Mouse (Mus musculus) limb, embryonic 11.5 days (tissue): ENCODE results near the gene Sptssa. TPM values are rescaled to one million over a fixed set of nuclear protein-coding genes. Genes with fewer than 3 reads are reported as not detected.

Experiments
- ATAC-seq: fragments of 200-750 bp; cut with Nextera tagmentation; 2 replicates; pipeline ENCODE4 v1.8.0; 2017; ENCODE audit warnings: low read depth; ENCODE audit not compliant: insufficient number of reproducible peaks, low FRiP score, low TSS enrichment
- DNase-seq: peaks from one replicate; pipeline ENCODE4 v3.0.0-alpha.2; 2015; ENCODE audit warnings: low spot score
- H3K27ac ChIP-seq: fragments of 300-500 bp; sonication (generic); replicated peaks from 2 replicates; pipeline ENCODE4 v1.5.1; 2014; ENCODE audit warnings: low read depth, mild to moderate bottlenecking, low read length
- H3K27me3 ChIP-seq: fragments of 300-500 bp; sonication (generic); 2 replicates; pipeline ENCODE4 v1.6.1; 2014; ENCODE audit warnings: mild to moderate bottlenecking, low read length, mixed read lengths; ENCODE audit not compliant: control insufficient read depth, insufficient read depth
- H3K36me3 ChIP-seq: fragments of 300-500 bp; sonication (generic); 2 replicates; pipeline ENCODE4 v1.6.1; 2014; ENCODE audit warnings: mild to moderate bottlenecking, low read length, moderate library complexity, mixed read lengths; ENCODE audit not compliant: control insufficient read depth, insufficient read depth
- H3K4me1 ChIP-seq: fragments of 300-500 bp; sonication (generic); 2 replicates; pipeline ENCODE4 v1.6.1; 2014; ENCODE audit warnings: low read length, mixed read lengths; ENCODE audit not compliant: control insufficient read depth, insufficient read depth
- H3K4me2 ChIP-seq: fragments of 300-500 bp; sonication (generic); 2 replicates; pipeline ENCODE4 v1.6.1; 2014; ENCODE audit warnings: low read depth, mild to moderate bottlenecking, moderate library complexity; ENCODE audit not compliant: severe bottlenecking
- H3K4me3 ChIP-seq: fragments of 300-500 bp; sonication (generic); 2 replicates; pipeline ENCODE4 v1.5.1; 2014; ENCODE audit warnings: low read depth, low read length
- H3K9ac ChIP-seq: fragments of 300-500 bp; sonication (generic); 2 replicates; pipeline ENCODE4 v1.6.1; 2014; ENCODE audit warnings: mild to moderate bottlenecking, low read length
- H3K9me3 ChIP-seq: fragments of 300-500 bp; sonication (generic); 2 replicates; pipeline ENCODE4 v1.6.1; 2016; ENCODE audit warnings: low read length; ENCODE audit not compliant: control insufficient read depth
- WGBS: fragments of 180-500 bp; shearing (Covaris S2); extraction: QIAGEN DNeasy Blood & Tissue Kit; methylation state at CpG from one replicate; pipeline ENCODE4 v1.1.7; 2014; 5-methylcytosine and 5-hydroxymethylcytosine counted together
- polyA plus RNA-seq: library from polyadenylated mRNA; unstranded; fragments of >200 nt; fragmentation: Nextera tagmentation; extraction: Ambion mirVana; gene quantifications from 2 replicates; pipeline ENCODE4 v1.2.1, GENCODE M21; 2014

The Sptssa gene
- polyA plus RNA-seq, 1 experiment from 2014 or later = 178 TPM

DNA sequence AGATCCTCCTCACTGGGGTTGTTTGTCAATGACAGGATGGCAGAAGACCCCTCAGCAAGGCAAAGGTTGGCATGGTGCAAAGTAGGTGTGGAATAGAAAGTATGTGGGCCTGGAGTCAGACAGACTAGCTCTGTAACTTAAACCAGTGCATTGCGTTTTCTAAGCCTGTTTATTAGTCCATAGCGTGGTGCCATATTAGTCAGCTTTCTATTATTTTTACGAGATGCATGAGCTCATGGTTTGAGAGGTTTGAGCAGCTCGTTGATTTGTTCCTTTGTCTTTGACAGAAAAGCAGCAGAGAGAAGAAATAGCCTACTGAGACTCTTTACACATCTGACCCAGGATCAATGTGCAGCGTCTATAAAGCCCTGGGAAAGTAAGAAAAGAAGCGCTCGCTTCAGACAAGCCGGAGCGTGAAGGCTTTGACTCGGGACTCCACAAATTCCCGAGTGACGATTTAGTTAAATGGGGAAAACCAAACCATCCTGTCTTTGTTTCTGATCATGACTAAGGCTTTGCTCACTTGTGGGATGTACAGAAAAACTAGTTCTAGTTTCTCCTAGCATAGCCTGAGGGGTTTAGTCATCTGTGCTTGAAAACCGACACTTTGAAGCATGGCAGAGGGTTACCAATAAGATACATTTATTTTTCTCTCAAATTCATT lies 36.2 kb downstream of the Sptssa start:
- Histone ChIP-seq H3K9ac (no peak overlapping the region), H3K36me3 (no peaks in the 10 kb centered on the region), H3K27ac (no peak overlapping the region), H3K9me3 (no peaks in the 10 kb centered on the region), H3K4me3 (no peak overlapping the region), H3K4me1 (0 out of 2 replicates have a peak, but pooled peaks cover 3% of the 10 kb centered on the region), H3K27me3 (no peaks in the 10 kb centered on the region), H3K4me2 (no peak overlapping the region)
- WGBS = 80% methylated on average over 13 of the region's 13 CpGs
- DNase-seq (no peak), ATAC-seq (no peak)

DNA sequence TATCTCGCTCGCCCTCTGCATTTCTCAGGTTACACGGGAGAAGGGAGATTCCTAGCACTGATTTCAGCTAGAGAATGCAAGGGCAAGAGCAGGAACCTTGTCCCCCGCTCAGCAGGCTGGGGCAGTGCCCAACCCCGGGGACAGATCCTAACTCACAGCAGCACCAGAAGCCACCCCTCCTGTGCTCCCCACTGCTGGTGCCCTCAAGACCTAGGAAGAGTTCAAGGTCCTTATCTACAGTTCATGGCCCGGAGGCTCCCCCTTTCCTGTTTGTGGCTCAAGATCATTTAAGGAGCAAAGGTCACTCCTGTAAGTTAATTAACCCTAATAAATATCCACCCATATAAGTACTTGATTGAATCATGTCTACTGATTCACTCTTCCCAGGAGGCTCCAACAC lies 47.4 kb downstream of the Sptssa start:
- Histone ChIP-seq H3K27me3 (no peaks in the 10 kb centered on the region), H3K4me3 (no peak overlapping the region), H3K9ac (no peak overlapping the region), H3K9me3 (no peaks in the 10 kb centered on the region), H3K27ac (no peak overlapping the region), H3K36me3 (no peaks in the 10 kb centered on the region), H3K4me2 (no peak overlapping the region), H3K4me1 (0 out of 2 replicates have a peak, but pooled peaks cover 2% of the 10 kb centered on the region)
- WGBS = 60% methylated on average over 6 of the region's 6 CpGs
- DNase-seq (no peak), ATAC-seq (no peak)

- WGBS = 74% methylated on average over 3 of the region's 3 CpGs
- no peaks in the 10 kb centered on the region for H3K9me3 ChIP-seq
- DNase-seq = no peak
- H3K4me1 ChIP-seq = 0 out of 2 replicates have a peak, but pooled peaks cover 2% of the 10 kb centered on the region
- no peak overlapping the region for H3K4me3 ChIP-seq
- no peak overlapping the region for H3K27ac ChIP-seq
- 0 out of 2 replicates have a peak, but pooled peaks have one; percentile 13 for ATAC-seq
- no peaks in the 10 kb centered on the region for H3K36me3 ChIP-seq
- no peak overlapping the region for H3K4me2 ChIP-seq
- no peaks in the 10 kb centered on the region for H3K27me3 ChIP-seq
- no peak overlapping the region for H3K9ac ChIP-seq
These were observed 51.2 kb downstream of the Sptssa start for GRCm38 (mm10) chr12:54605203-54605602.

- Histone ChIP-seq H3K4me1 (no peaks in the 10 kb centered on the region), H3K27me3 (no peaks in the 10 kb centered on the region), H3K27ac (no peak overlapping the region), H3K9ac (no peak overlapping the region), H3K9me3 (no peaks in the 10 kb centered on the region), H3K4me3 (no peak overlapping the region), H3K4me2 (no peak overlapping the region), H3K36me3 (no peaks in the 10 kb centered on the region)
- 80% methylated on average over 9 of the region's 9 CpGs for WGBS
- no peak for ATAC-seq
- DNase-seq = no peak
These were observed 52.7 kb downstream of the Sptssa start for GRCm38 (mm10) chr12:54603542-54604167.

- Histone ChIP-seq H3K4me3 (no peak overlapping the region), H3K4me2 (no peak overlapping the region), H3K9me3 (no peaks in the 10 kb centered on the region), H3K4me1 (no peaks in the 10 kb centered on the region), H3K36me3 (no peaks in the 10 kb centered on the region), H3K9ac (no peak overlapping the region), H3K27ac (no peak overlapping the region), H3K27me3 (no peaks in the 10 kb centered on the region)
- no peak for ATAC-seq
- no peak for DNase-seq
- WGBS = 95% methylated on average over 4 of the region's 4 CpGs
These were observed 55.9 kb downstream of the Sptssa start for GRCm38 (mm10) chr12:54600482-54600881.

DNA sequence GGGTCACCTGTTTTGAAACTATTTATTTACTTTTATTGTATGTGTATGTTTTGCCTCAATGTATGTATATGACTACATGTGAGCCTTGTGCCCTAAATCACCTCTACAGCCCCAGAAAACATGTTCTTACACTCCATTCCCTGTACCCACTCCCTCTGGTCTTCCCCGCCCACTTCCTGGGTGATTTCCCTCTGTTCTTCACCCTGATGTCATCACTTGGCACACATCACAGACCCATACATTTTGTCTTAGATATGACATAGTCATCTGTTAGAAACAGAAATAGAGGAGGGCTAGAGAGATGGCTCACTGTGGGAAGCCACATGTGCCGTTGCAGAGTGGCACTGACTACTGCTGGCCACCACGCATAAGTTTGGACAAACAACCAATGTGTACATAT lies 58.0 kb downstream of the Sptssa start:
- ATAC-seq = no peak
- 97% methylated on average over 3 of the region's 3 CpGs for WGBS

DNA sequence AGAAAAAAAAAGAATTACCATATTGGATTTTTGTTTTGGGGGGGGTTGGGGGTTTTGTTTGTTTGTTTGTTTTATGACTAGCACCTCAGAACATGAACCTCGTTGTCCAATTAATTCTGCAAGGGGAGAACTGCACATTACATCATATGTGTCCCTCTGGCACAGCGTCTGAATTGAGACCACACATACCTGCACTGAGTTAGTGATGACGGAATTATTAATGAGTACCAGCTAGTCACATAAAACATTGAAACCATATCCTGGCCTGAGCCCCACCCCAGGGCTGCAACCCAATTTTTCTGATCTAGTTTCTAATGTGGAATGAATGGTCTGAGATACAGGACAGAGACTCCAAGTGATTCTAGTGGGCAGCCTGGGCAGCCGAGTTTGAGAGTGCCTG lies 59.7 kb downstream of the Sptssa start:
- DNase-seq = no peak
- Histone ChIP-seq H3K27me3 (no peaks in the 10 kb centered on the region), H3K4me2 (no peak overlapping the region), H3K9ac (no peak overlapping the region), H3K4me1 (no peaks in the 10 kb centered on the region), H3K36me3 (no peaks in the 10 kb centered on the region), H3K9me3 (no peaks in the 10 kb centered on the region), H3K4me3 (no peak overlapping the region), H3K27ac (no peak overlapping the region)
- 57% methylated on average over 4 of the region's 4 CpGs for WGBS
- no peak for ATAC-seq

More for the DNA sequence above, 58.0 kb downstream of the Sptssa start:
- no peak overlapping the region for H3K27ac ChIP-seq
- no peak overlapping the region for H3K4me3 ChIP-seq
- H3K27me3 ChIP-seq = no peaks in the 10 kb centered on the region
- H3K9me3 ChIP-seq = no peaks in the 10 kb centered on the region
- H3K4me1 ChIP-seq = no peaks in the 10 kb centered on the region
- no peak overlapping the region for H3K4me2 ChIP-seq
- DNase-seq = no peak
- no peaks in the 10 kb centered on the region for H3K36me3 ChIP-seq
- no peak overlapping the region for H3K9ac ChIP-seq
